ENCODE assay signal across 9 mouse cellular contexts in the genomic region with DNA sequence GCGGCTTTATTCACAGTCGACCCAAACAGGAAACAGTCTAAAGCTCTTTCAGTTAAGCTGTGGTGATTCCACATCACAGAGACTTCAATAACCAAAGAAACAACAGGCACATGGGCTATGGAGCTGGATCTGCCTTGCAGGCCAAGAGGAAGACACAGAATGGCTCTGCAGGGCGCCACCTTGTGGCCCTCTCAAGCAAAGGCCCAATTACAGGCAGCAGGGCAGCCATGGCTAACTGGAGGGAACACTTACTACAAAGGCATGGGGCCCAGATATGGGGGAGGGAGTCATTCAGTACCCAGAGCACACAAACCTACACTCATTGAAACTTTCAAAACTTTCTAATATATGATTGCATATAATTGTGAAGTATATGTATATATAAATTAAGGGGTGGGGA. TPM values are rescaled to one million over a fixed set of nuclear protein-coding genes. Genes with fewer than 3 reads are reported as not detected.
DNase-seq lines count a peak whose midpoint lies in the region; ATAC-seq and TF ChIP-seq lines count a peak whose summit lies in the region.
"Had no signal": no experiment of that assay in that cellular context is flagged by ENCODE, and none has a peak within 500 bp of the region (broad histone marks: within the 10 kb centered on the region; RNA-seq: fewer than 3 reads in every experiment).

No protein-coding gene starts in this region.

- no peaks in the 10 kb centered on the region for H3K4me1 ChIP-seq in embryonic facial prominence, embryonic 12.5 days
- H3K4me1 ChIP-seq in heart, embryonic 15.5 days (replicated peaks), result no peaks in the 10 kb centered on the region
- H3K4me1 ChIP-seq in lung, embryonic 14.5 days (ENCODE audit: insufficient read depth), result no peaks in the 10 kb centered on the region
- H3K4me1 ChIP-seq: heart, embryonic 13.5 days had no signal

- no peak overlapping the region for H3K27ac ChIP-seq in embryonic facial prominence, embryonic 12.5 days
- H3K27ac ChIP-seq in heart, embryonic 15.5 days, result no peak overlapping the region
- no peak overlapping the region for H3K27ac ChIP-seq in lung, embryonic 14.5 days (ENCODE audit: low read depth)
- H3K27ac ChIP-seq: heart, embryonic 13.5 days had no signal

- H3K4me2 ChIP-seq in embryonic facial prominence, embryonic 12.5 days (replicated peaks), result no peak overlapping the region
- H3K4me2 ChIP-seq in heart, embryonic 15.5 days, result no peak overlapping the region
- H3K4me2 ChIP-seq in lung, embryonic 14.5 days, result no peak overlapping the region
- H3K4me2 ChIP-seq: heart, embryonic 13.5 days had no signal

- H3K36me3 ChIP-seq in embryonic facial prominence, embryonic 12.5 days, result no peaks in the 10 kb centered on the region
- no peaks in the 10 kb centered on the region for H3K36me3 ChIP-seq in heart, embryonic 15.5 days
- H3K36me3 ChIP-seq in lung, embryonic 14.5 days (ENCODE audit: insufficient read depth), result no peaks in the 10 kb centered on the region
- H3K36me3 ChIP-seq: heart, embryonic 13.5 days had no signal

- TF ChIP-seq CTCF in lung, embryonic 14.5 days (IDR thresholded peaks at IDR 0.05; ENCODE audit: low read depth), result peak; percentile 89

- H3K9me3 ChIP-seq in embryonic facial prominence, embryonic 12.5 days, result no peaks in the 10 kb centered on the region
- H3K9me3 ChIP-seq in heart, embryonic 15.5 days (replicated peaks), result no peaks in the 10 kb centered on the region
- H3K9me3 ChIP-seq in lung, embryonic 14.5 days (ENCODE audit: low read depth, low read length), result no peaks in the 10 kb centered on the region
- H3K9me3 ChIP-seq: heart, embryonic 13.5 days had no signal

- H3K4me3 ChIP-seq in embryonic facial prominence, embryonic 12.5 days, result no peak overlapping the region
- no peak overlapping the region for H3K4me3 ChIP-seq in heart, embryonic 15.5 days
- H3K4me3 ChIP-seq in lung, embryonic 14.5 days (ENCODE audit: low read depth, low read length), result no peak overlapping the region
- H3K4me3 ChIP-seq: heart, embryonic 13.5 days had no signal

- 12% methylated on average over 3 of the region's 3 CpGs for WGBS in embryonic facial prominence, embryonic 12.5 days
- WGBS in heart, embryonic 15.5 days, result 10% methylated on average over 3 of the region's 3 CpGs
- 9% methylated on average over 3 of the region's 3 CpGs for WGBS in lung, embryonic 14.5 days

- 0 out of 2 replicates have a peak, but pooled peaks have one; percentile 47 for ATAC-seq in embryonic facial prominence, embryonic 12.5 days (ENCODE audit: insufficient number of reproducible peaks, insufficient read depth, low FRiP score, low TSS enrichment)
- ATAC-seq in heart, embryonic 15.5 days (replicated peaks; ENCODE audit: insufficient number of reproducible peaks, insufficient read depth, low FRiP score, low read depth), result 0 out of 2 replicates have a peak, but pooled peaks have one; percentile 58
- peak; percentile 56 for ATAC-seq in lung, embryonic 14.5 days (ENCODE audit: insufficient read depth)

- no peak overlapping the region for H3K9ac ChIP-seq in embryonic facial prominence, embryonic 12.5 days
- H3K9ac ChIP-seq in heart, embryonic 15.5 days, result no peak overlapping the region
- H3K9ac ChIP-seq in lung, embryonic 14.5 days, result no peak overlapping the region
- H3K9ac ChIP-seq: heart, embryonic 13.5 days had no signal

- H3K27me3 ChIP-seq in embryonic facial prominence, embryonic 12.5 days, result 0 out of 2 replicates have a peak, but pooled peaks cover 3% of the 10 kb centered on the region
- peaks cover 12% of the 10 kb centered on the region; the same call in 1 of the 2 replicates for H3K27me3 ChIP-seq in heart, embryonic 15.5 days
- H3K27me3 ChIP-seq in lung, embryonic 14.5 days (ENCODE audit: insufficient read depth, low read length), result no peaks in the 10 kb centered on the region

- DNase-seq in CD8-positive naive resting alpha-beta T cell, adult 2 months (ENCODE audit: low read depth in 2 of 2, low spot score in 2 of 2), result peak; percentile 52 to 66
- peak; percentile 81 for DNase-seq in adrenal gland, postnatal 25 days
- DNase-seq in kidney, postnatal 25 days, result peak; percentile 80
- DNase-seq in lung, embryonic 14.5 days, result peak; percentile 87
- peak; percentile 35 for DNase-seq in ovary, postnatal 10 days (ENCODE audit: low spot score)
- peak; percentile 78 for DNase-seq in thymus, postnatal 0 days (ENCODE audit: low spot score)

RNA-seq across cellular contexts. Expression of a gene that starts 7.6 kb away (rescaled TPM):
- 0.52 and 1.5 TPM in 2 replicates for total RNA-seq in adrenal gland, postnatal 25 days (2021)
- 0.55 TPM in 2 replicates for polyA plus RNA-seq in embryonic facial prominence, embryonic 12.5 days (2016; fragmentation: Nextera tagmentation; extraction: Ambion mirVana)
- polyA plus RNA-seq in heart, embryonic 15.5 days (2015; fragmentation: Nextera tagmentation; extraction: Ambion mirVana), result 0.10 and 0.77 TPM in 2 replicates
- polyA plus RNA-seq in lung, embryonic 14.5 days (2014; fragmentation: Nextera tagmentation; extraction: Ambion mirVana), result 0.20 and 0.41 TPM in 2 replicates
- polyA plus RNA-seq in thymus, postnatal 0 days (2015; fragmentation: Nextera tagmentation; extraction: Ambion mirVana), result 1.9 and 2.1 TPM in 2 replicates

RNA-seq across cellular contexts. Expression of a gene that starts 11.7 kb away (rescaled TPM):
- total RNA-seq in adrenal gland, postnatal 25 days (2021), result 11.2 and 15.2 TPM in 2 replicates
- polyA plus RNA-seq in embryonic facial prominence, embryonic 12.5 days (2016; fragmentation: Nextera tagmentation; extraction: Ambion mirVana), result 10.8 and 10.9 TPM in 2 replicates
- 14.1 and 15.0 TPM in 2 replicates for polyA plus RNA-seq in heart, embryonic 15.5 days (2015; fragmentation: Nextera tagmentation; extraction: Ambion mirVana)
- 6.9 and 8.9 TPM in 2 replicates for polyA plus RNA-seq in lung, embryonic 14.5 days (2014; fragmentation: Nextera tagmentation; extraction: Ambion mirVana)
- 38.1 and 39.6 TPM in 2 replicates for polyA plus RNA-seq in thymus, postnatal 0 days (2015; fragmentation: Nextera tagmentation; extraction: Ambion mirVana)

RNA-seq across cellular contexts. Expression of a gene that starts 15.5 kb away (rescaled TPM):
- 93.6 and 108 TPM in 2 replicates for total RNA-seq in adrenal gland, postnatal 25 days (2021)
- polyA plus RNA-seq in embryonic facial prominence, embryonic 12.5 days (2016; fragmentation: Nextera tagmentation; extraction: Ambion mirVana), result 38.4 and 39.4 TPM in 2 replicates
- polyA plus RNA-seq in heart, embryonic 15.5 days (2015; fragmentation: Nextera tagmentation; extraction: Ambion mirVana), result 33.5 and 49.5 TPM in 2 replicates
- 34.8 and 43.3 TPM in 2 replicates for polyA plus RNA-seq in lung, embryonic 14.5 days (2014; fragmentation: Nextera tagmentation; extraction: Ambion mirVana)
- 53.9 and 56.2 TPM in 2 replicates for polyA plus RNA-seq in thymus, postnatal 0 days (2015; fragmentation: Nextera tagmentation; extraction: Ambion mirVana)

RNA-seq across cellular contexts. Expression of a gene that starts 39.1 kb away (rescaled TPM):
- total RNA-seq in adrenal gland, postnatal 25 days (2021), result 25.3 and 28.8 TPM in 2 replicates
- polyA plus RNA-seq in embryonic facial prominence, embryonic 12.5 days (2016; fragmentation: Nextera tagmentation; extraction: Ambion mirVana), result 42.7 and 44.7 TPM in 2 replicates
- polyA plus RNA-seq in heart, embryonic 15.5 days (2015; fragmentation: Nextera tagmentation; extraction: Ambion mirVana), result 21.7 and 23.6 TPM in 2 replicates
- 22.2 and 26.8 TPM in 2 replicates for polyA plus RNA-seq in lung, embryonic 14.5 days (2014; fragmentation: Nextera tagmentation; extraction: Ambion mirVana)
- 17.9 and 18.7 TPM in 2 replicates for polyA plus RNA-seq in thymus, postnatal 0 days (2015; fragmentation: Nextera tagmentation; extraction: Ambion mirVana)

RNA-seq across cellular contexts. Expression of a gene that starts 55.6 kb away (rescaled TPM):
- total RNA-seq in adrenal gland, postnatal 25 days (2021), result 0.33 and 0.49 TPM in 2 replicates
- polyA plus RNA-seq in embryonic facial prominence, embryonic 12.5 days (2016; fragmentation: Nextera tagmentation; extraction: Ambion mirVana), result 0.36 and 0.57 TPM in 2 replicates
- 0.43 and 0.94 TPM in 2 replicates for polyA plus RNA-seq in heart, embryonic 15.5 days (2015; fragmentation: Nextera tagmentation; extraction: Ambion mirVana)
- 0.19 and 0.50 TPM in 2 replicates for polyA plus RNA-seq in lung, embryonic 14.5 days (2014; fragmentation: Nextera tagmentation; extraction: Ambion mirVana)
- polyA plus RNA-seq in thymus, postnatal 0 days (2015; fragmentation: Nextera tagmentation; extraction: Ambion mirVana), result 0.75 and 1.1 TPM in 2 replicates

Comparison
In these comparisons a context has a peak if more than half of its experiments do, and no peak if none do; other contexts are left out.
1. DNase-seq: peak in every context shown above with its lines; median percentile 87 in lung, embryonic 14.5 days; 81 in adrenal gland, postnatal 25 days; 80 in kidney, postnatal 25 days; 78 in thymus, postnatal 0 days; 59 in CD8-positive naive resting alpha-beta T cell, adult 2 months; 35 in ovary, postnatal 10 days.